Mouse (Mus musculus) embryonic fibroblast, embryonic 13.5 days (primary cell): ENCODE data around the gene Ramp3.

ENCODE experiments used
- CTCF ChIP-seq: IDR thresholded peaks from 2 replicates; pipeline ENCODE4 v1.5.1; 2011; ENCODE audit warnings: mild to moderate bottlenecking, control low read depth, low read length, moderate library complexity, borderline replicate concordance; ENCODE audit not compliant: insufficient read depth
- POLR2A ChIP-seq: IDR thresholded peaks from 2 replicates; pipeline ENCODE4 v1.6.1; 2011; ENCODE audit warnings: low read depth, mild to moderate bottlenecking, control low read depth, low read length, moderate library complexity

GRCm38 (mm10) chr11:6670826-6671225 is 12.5 kb downstream of the Ramp3 start:
- TF ChIP-seq CTCF (no peak), POLR2A (no peak)
